Mouse (Mus musculus): Measurements from ENCODE around the gene Pus10. TPM values are rescaled to one million over a fixed set of nuclear protein-coding genes. Genes with fewer than 3 reads are reported as not detected.
A peak's percentile ranks its signal among the peaks of the same experiment; 100 is the strongest.

Pus10 gene
- polyA plus RNA-seq, 1 experiment from 2014 or later: 11.1 TPM

DNA sequence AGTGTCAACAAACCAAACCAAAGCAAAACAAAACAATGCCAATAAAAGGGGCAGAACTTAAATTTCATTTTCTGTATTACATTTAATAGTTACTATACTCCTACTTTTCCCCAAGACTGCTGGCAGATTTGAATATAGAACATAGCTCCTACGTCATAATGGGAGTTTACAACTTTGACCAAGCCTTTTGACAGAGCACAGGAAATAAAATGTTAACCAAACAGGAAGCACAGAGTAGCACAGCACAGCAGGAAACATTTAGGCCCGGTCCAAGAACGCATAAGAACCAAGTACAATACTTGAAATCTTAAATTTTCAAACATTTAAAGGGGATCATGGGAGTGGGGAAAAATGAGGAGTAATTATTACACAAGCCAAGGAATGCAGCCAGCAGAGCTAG is 116.6 kb downstream of the Pus10 start:
- Histone ChIP-seq H3K27ac (ENCODE audit: low read length) (no peak overlapping the region), H3K36me3 (ENCODE audit: insufficient read depth, low read length) (no peaks in the 10 kb centered on the region), H3K9ac (replicated peaks; ENCODE audit: low read depth) (no peak overlapping the region), H3K4me3 (ENCODE audit: low read depth, low read length) (no peak overlapping the region), H3K9me3 (ENCODE audit: low read length) (no peaks in the 10 kb centered on the region), H3K4me1 (ENCODE audit: insufficient read depth, low read depth, low read length) (no peaks in the 10 kb centered on the region), H3K4me2 (replicated peaks; ENCODE audit: low read depth, low read length) (no peak overlapping the region), H3K27me3 (replicated peaks; ENCODE audit: insufficient read depth, low read length) (no peaks in the 10 kb centered on the region)
- TF ChIP-seq CTCF (IDR thresholded peaks at IDR 0.05): no peak
- no peak for TF ChIP-seq EP300 (IDR thresholded peaks at IDR 0.05)
- DNase-seq (ENCODE audit: low spot score) (peak; percentile 19), ATAC-seq (peak; percentile 54; the same call in 1 of the 2 replicates)
- 40% methylated on average over 3 of the region's 3 CpGs for WGBS

Other genes starting within 250 kb of the Pus10 start
- 22.0 and 27.7 TPM in 2 replicates for gene Ahsa2, start 167.6 kb upstream of the Pus10 start, polyA plus RNA-seq (2015; fragmentation: Nextera tagmentation; extraction: Ambion mirVana)
- 0.14 and 0.20 TPM in 2 replicates for gene 1700093K21Rik, start 144.5 kb upstream of the Pus10 start, polyA plus RNA-seq (2015; fragmentation: Nextera tagmentation; extraction: Ambion mirVana)
- gene 0610010F05Rik, start 32.0 kb upstream of the Pus10 start, polyA plus RNA-seq (2015; fragmentation: Nextera tagmentation; extraction: Ambion mirVana): 18.8 and 22.3 TPM in 2 replicates
- 22.2 and 31.8 TPM in 2 replicates for gene Pex13, start 285 bp downstream of the Pus10 start, polyA plus RNA-seq (2015; fragmentation: Nextera tagmentation; extraction: Ambion mirVana)
- 1.1 and 1.6 TPM in 2 replicates for gene Rel, start 105.3 kb downstream of the Pus10 start, polyA plus RNA-seq (2015; fragmentation: Nextera tagmentation; extraction: Ambion mirVana)
- gene Papolg, start 229.6 kb downstream of the Pus10 start, polyA plus RNA-seq (2015; fragmentation: Nextera tagmentation; extraction: Ambion mirVana): 7.3 and 7.4 TPM in 2 replicates